Comparison of ENCODE assay signal across 7 mouse cellular contexts in the genomic region with DNA sequence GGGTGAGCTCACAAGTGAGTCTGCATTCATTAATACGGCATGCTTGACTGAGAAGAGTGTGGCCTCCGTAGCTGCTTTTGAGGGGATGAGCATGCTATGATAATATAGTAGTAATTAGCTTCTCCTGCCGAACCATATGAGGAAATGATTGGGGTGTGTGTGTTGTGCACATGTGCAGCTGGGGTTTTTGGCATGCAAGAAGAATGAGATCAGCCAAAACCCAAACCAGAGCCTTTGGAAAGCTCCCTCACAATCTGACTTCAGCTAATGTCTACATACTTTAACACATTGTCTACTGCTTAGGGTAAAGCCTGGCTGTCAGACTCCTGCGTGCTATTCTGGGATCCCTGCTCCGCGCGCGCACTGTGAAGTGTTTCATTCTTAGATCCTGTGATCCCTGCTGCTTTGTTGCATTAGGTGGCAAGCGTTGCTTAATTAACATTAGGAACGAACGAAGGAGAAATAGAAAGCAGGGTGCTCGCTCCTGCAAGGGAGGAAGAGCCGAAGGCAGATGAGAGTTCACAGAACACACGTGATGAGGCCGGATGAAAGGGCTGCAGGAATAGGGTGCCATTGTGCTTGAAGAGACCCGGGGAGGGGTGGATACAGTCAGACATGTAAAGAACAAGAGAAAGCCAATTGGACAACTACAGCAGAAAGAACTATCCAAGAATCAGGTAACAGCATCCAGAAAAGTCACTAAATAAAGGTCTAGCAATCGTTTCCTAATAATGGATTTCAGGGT.
DNase-seq lines count a peak whose midpoint lies in the region; ATAC-seq lines count a peak whose summit lies in the region.

No protein-coding gene starts in this region.

- no peak for DNase-seq in lung, postnatal 25 days (ENCODE audit: low spot score)
- DNase-seq in heart, embryonic 10.5 days (ENCODE audit: low spot score): no peak
- no peak for DNase-seq in cerebellum, postnatal 14 days
- no peak for DNase-seq in cerebellum, adult 9-11 months

- H3K4me3 ChIP-seq in lung, embryonic 16.5 days (ENCODE audit: low read length): no peak overlapping the region
- peak overlapping the region; percentile 32; the same call in 1 of the 2 replicates for H3K4me3 ChIP-seq in heart, embryonic 10.5 days
- H3K4me3 ChIP-seq in hindbrain, embryonic 16.5 days (ENCODE audit: low read length): no peak overlapping the region
- H3K4me3 ChIP-seq in stomach, embryonic 14.5 days (ENCODE audit: low read depth, low read length): no peak overlapping the region

- WGBS in lung, embryonic 16.5 days: 48% methylated on average over 17 of the region's 17 CpGs
- 56% methylated on average over 17 of the region's 17 CpGs for WGBS in heart, embryonic 10.5 days
- WGBS in hindbrain, embryonic 16.5 days: 30% methylated on average over 17 of the region's 17 CpGs
- 54% methylated on average over 17 of the region's 17 CpGs for WGBS in stomach, embryonic 14.5 days

- peak overlapping the region; percentile 17; the same call in 1 of the 2 replicates for H3K9ac ChIP-seq in lung, embryonic 16.5 days (ENCODE audit: low read length)
- H3K9ac ChIP-seq in hindbrain, embryonic 16.5 days (ENCODE audit: low read depth, low read length): peak overlapping the region; percentile 2; the same call in 1 of the 2 replicates
- no peak overlapping the region for H3K9ac ChIP-seq in stomach, embryonic 14.5 days (replicated peaks; ENCODE audit: low read depth, low read length)

- H3K36me3 ChIP-seq in lung, embryonic 16.5 days (ENCODE audit: control insufficient read depth, insufficient read depth, low read length): no peaks in the 10 kb centered on the region
- no peaks in the 10 kb centered on the region for H3K36me3 ChIP-seq in heart, embryonic 10.5 days
- no peaks in the 10 kb centered on the region for H3K36me3 ChIP-seq in hindbrain, embryonic 16.5 days (ENCODE audit: control insufficient read depth, insufficient read depth, low read length)
- H3K36me3 ChIP-seq in stomach, embryonic 14.5 days (ENCODE audit: control insufficient read depth, insufficient read depth, low read length): no peaks in the 10 kb centered on the region

- H3K4me1 ChIP-seq in lung, embryonic 16.5 days (replicated peaks; ENCODE audit: control insufficient read depth, insufficient read depth, low read length): peaks cover 17% of the 10 kb centered on the region
- peaks cover 41% of the 10 kb centered on the region for H3K4me1 ChIP-seq in heart, embryonic 10.5 days
- peaks cover 26% of the 10 kb centered on the region for H3K4me1 ChIP-seq in hindbrain, embryonic 16.5 days (ENCODE audit: control insufficient read depth, insufficient read depth, low read depth, low read length)
- peaks cover 16% of the 10 kb centered on the region for H3K4me1 ChIP-seq in stomach, embryonic 14.5 days (ENCODE audit: control insufficient read depth, insufficient read depth, low read length)

- no peaks in the 10 kb centered on the region for H3K9me3 ChIP-seq in lung, embryonic 16.5 days (ENCODE audit: control insufficient read depth, low read length)
- H3K9me3 ChIP-seq in heart, embryonic 10.5 days: no peaks in the 10 kb centered on the region
- H3K9me3 ChIP-seq in hindbrain, embryonic 16.5 days (ENCODE audit: control insufficient read depth, low read length): no peaks in the 10 kb centered on the region
- H3K9me3 ChIP-seq in stomach, embryonic 14.5 days (ENCODE audit: control insufficient read depth, low read depth, low read length): no peaks in the 10 kb centered on the region

- H3K27me3 ChIP-seq in lung, embryonic 16.5 days (ENCODE audit: control insufficient read depth, insufficient read depth, low read depth, low read length): no peaks in the 10 kb centered on the region
- H3K27me3 ChIP-seq in heart, embryonic 10.5 days (ENCODE audit: insufficient read depth, poor library complexity, severe bottlenecking): no peaks in the 10 kb centered on the region
- H3K27me3 ChIP-seq in hindbrain, embryonic 16.5 days (replicated peaks; ENCODE audit: control insufficient read depth, insufficient read depth, low read length): no peaks in the 10 kb centered on the region
- no peaks in the 10 kb centered on the region for H3K27me3 ChIP-seq in stomach, embryonic 14.5 days (ENCODE audit: control insufficient read depth, insufficient read depth, low read length)

- ATAC-seq in lung, embryonic 16.5 days (ENCODE audit: low read depth): peak; percentile 88
- peak; percentile 53 for ATAC-seq in hindbrain, embryonic 16.5 days
- ATAC-seq in stomach, embryonic 14.5 days (ENCODE audit: insufficient number of reproducible peaks, insufficient read depth, low FRiP score, low read depth): 0 out of 2 replicates have a peak, but pooled peaks have one; percentile 50

- H3K4me2 ChIP-seq in lung, embryonic 16.5 days (ENCODE audit: low read depth, low read length): peak overlapping the region; percentile 42
- H3K4me2 ChIP-seq in hindbrain, embryonic 16.5 days (ENCODE audit: low read length): peak overlapping the region; percentile 34
- peak overlapping the region; percentile 27 for H3K4me2 ChIP-seq in stomach, embryonic 14.5 days (replicated peaks; ENCODE audit: low read depth, low read length)

- peak overlapping the region; percentile 32; the same call in 1 of the 2 replicates for H3K27ac ChIP-seq in lung, embryonic 16.5 days (ENCODE audit: low read length)
- H3K27ac ChIP-seq in heart, embryonic 10.5 days: peak overlapping the region; percentile 76
- peak overlapping the region; percentile 44 for H3K27ac ChIP-seq in hindbrain, embryonic 16.5 days (ENCODE audit: low read depth, low read length)
- H3K27ac ChIP-seq in stomach, embryonic 14.5 days (ENCODE audit: low read length): peak overlapping the region; percentile 66; the same call in 1 of the 2 replicates
